Mouse (Mus musculus) midbrain, postnatal 0 days (tissue): Measurements from ENCODE around the gene Olfr1163. TPM values are rescaled to one million over a fixed set of nuclear protein-coding genes. Genes with fewer than 3 reads are reported as not detected.
"Not testable (repeated sequence)": the region's sequence is repeated elsewhere in the genome, so short reads cannot be mapped to it uniquely, and the experiment has no call there.

ENCODE experiments used
- ATAC-seq: fragments of 200-750 bp; cut with Nextera tagmentation; 2 replicates; pipeline ENCODE4 v1.8.0; 2017; ENCODE audit warnings: moderate number of reproducible peaks, mild to moderate bottlenecking, moderate TSS enrichment, moderate library complexity; ENCODE audit not compliant: low FRiP score
- DNase-seq: peaks from one replicate; pipeline ENCODE4 v3.0.0-alpha.2; 2015; ENCODE audit warnings: low spot score
- H3K27ac ChIP-seq: fragments of 300-500 bp; sonication (generic); 2 replicates; pipeline ENCODE4 v1.5.1; 2014; ENCODE audit warnings: low read depth, mild to moderate bottlenecking, low read length, mixed read lengths
- H3K27me3 ChIP-seq: fragments of 300-500 bp; sonication (generic); 2 replicates; pipeline ENCODE4 v1.6.1; 2014; ENCODE audit warnings: low read length, control low read depth, mixed read lengths; ENCODE audit not compliant: insufficient read depth
- H3K36me3 ChIP-seq: fragments of 300-500 bp; sonication (generic); 2 replicates; pipeline ENCODE4 v1.6.1; 2014; ENCODE audit warnings: low read length, control low read depth, mixed read lengths; ENCODE audit not compliant: insufficient read depth
- H3K4me1 ChIP-seq: fragments of 300-500 bp; sonication (generic); 2 replicates; pipeline ENCODE4 v1.6.1; 2014; ENCODE audit warnings: mild to moderate bottlenecking, control low read depth, antibody characterized with exemption, low read length, mixed read lengths; ENCODE audit not compliant: insufficient read depth
- H3K4me2 ChIP-seq: fragments of 300-500 bp; sonication (generic); 2 replicates; pipeline ENCODE4 v1.6.1; 2014; ENCODE audit warnings: low read depth, mild to moderate bottlenecking, low read length, mixed read lengths; ENCODE audit not compliant: poor library complexity, severe bottlenecking
- H3K4me3 ChIP-seq: fragments of 300-500 bp; sonication (generic); 2 replicates; pipeline ENCODE4 v1.5.1; 2014; ENCODE audit warnings: low read depth, mild to moderate bottlenecking, low read length, moderate library complexity
- H3K9ac ChIP-seq: fragments of 300-500 bp; sonication (generic); replicated peaks from 2 replicates; pipeline ENCODE4 v1.6.1; 2014; ENCODE audit warnings: mild to moderate bottlenecking, low read length, moderate library complexity, mixed read lengths; ENCODE audit not compliant: poor library complexity, severe bottlenecking
- H3K9me3 ChIP-seq: fragments of 300-500 bp; sonication (generic); 2 replicates; pipeline ENCODE4 v1.6.1; 2016; ENCODE audit warnings: low read length, control low read depth
- CTCF ChIP-seq: IDR thresholded peaks from 2 replicates; pipeline ENCODE4 v1.5.1; 2016; ENCODE audit warnings: antibody characterized with exemption, mild to moderate bottlenecking
- WGBS: fragments of 180-500 bp; shearing (Covaris S2); extraction: QIAGEN DNeasy Blood & Tissue Kit; methylation state at CpG from one replicate; pipeline ENCODE4 v1.1.7; 2014; 5-methylcytosine and 5-hydroxymethylcytosine counted together
- polyA plus RNA-seq: library from polyadenylated mRNA; unstranded; fragments of >200 nt; fragmentation: Nextera tagmentation; extraction: Ambion mirVana; gene quantifications from 2 replicates; pipeline ENCODE4 v1.2.1, GENCODE M21; 2015
- total RNA-seq: library from RNA; depleted of rRNA; stranded (reverse); fragments of >200 nt; gene quantifications from 2 replicates; pipeline ENCODE4 v1.2.3, GENCODE M21; 2014; rRNA removed

The Olfr1163 gene
- total RNA-seq (not detected in 2 replicates), polyA plus RNA-seq (not detected in 2 replicates)

DNA sequence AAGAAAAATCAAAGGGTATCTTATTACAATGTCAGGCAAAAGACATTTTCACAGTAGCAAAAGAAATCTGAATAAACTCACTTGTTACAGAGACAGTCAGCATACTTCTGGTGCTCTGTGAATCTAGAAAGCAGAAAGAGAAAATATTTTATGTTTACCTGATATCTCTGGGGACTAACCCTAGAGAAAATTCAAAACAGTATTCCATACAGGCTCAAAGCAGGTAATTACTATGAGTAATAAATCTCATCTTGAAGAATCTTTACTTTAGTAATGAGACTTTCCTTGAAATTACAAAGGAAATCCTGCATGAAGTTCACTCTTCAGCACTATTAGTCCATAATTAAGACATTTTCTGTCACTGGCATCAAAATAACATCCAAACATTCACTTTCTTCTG is at the start of gene Olfr1163:
TSS of gene Olfr1163 (minus strand) at position 101 of the 400 bp plus-strand sequence.
- Histone ChIP-seq H3K4me1 (no peaks in the 10 kb centered on the region), H3K27me3 (no peaks in the 10 kb centered on the region), H3K4me2 (no peak within 1 kb of the TSS), H3K27ac (no peak within 1 kb of the TSS), H3K9me3 (no peaks in the 10 kb centered on the region), H3K4me3 (no peak within 1 kb of the TSS), H3K36me3 (no peaks in the 10 kb centered on the region), H3K9ac (no peak within 1 kb of the TSS)
- ATAC-seq (no peak), DNase-seq (no peak)
- TF ChIP-seq CTCF: no peak

DNA sequence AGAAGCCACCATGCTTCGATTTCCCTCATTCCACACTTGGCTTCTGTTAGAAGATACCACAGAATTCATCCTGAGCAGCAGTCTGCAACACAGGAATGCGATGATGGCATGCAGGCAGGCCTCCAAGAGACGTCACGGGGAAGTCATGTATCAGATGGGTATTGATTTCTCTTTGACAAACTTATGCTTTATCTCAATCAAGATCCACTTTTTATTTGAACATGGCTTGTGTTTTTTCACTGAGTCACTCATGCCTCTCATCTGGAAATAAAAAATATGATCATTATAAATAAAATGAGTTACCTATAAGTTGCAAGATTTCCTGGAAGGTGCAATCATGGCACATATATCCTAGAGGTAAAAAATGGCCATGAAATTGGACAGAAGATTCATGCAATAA is 22.2 kb upstream of the Olfr1163 start, which contains the start of gene Olfr1164:
TSS of gene Olfr1164 (minus strand) at position 101 of the 400 bp plus-strand sequence.
- DNase-seq (no peak), ATAC-seq (no peak)
- Histone ChIP-seq H3K4me1 (no peaks in the 10 kb centered on the region), H3K4me2 (no peak within 1 kb of the TSS), H3K4me3 (no peak within 1 kb of the TSS), H3K27me3 (no peaks in the 10 kb centered on the region), H3K27ac (no peak within 1 kb of the TSS), H3K9ac (no peak within 1 kb of the TSS), H3K9me3 (no peaks in the 10 kb centered on the region), H3K36me3 (no peaks in the 10 kb centered on the region)
- WGBS: 78% methylated on average over 4 of the region's 4 CpGs
- TF ChIP-seq CTCF: no peak

DNA sequence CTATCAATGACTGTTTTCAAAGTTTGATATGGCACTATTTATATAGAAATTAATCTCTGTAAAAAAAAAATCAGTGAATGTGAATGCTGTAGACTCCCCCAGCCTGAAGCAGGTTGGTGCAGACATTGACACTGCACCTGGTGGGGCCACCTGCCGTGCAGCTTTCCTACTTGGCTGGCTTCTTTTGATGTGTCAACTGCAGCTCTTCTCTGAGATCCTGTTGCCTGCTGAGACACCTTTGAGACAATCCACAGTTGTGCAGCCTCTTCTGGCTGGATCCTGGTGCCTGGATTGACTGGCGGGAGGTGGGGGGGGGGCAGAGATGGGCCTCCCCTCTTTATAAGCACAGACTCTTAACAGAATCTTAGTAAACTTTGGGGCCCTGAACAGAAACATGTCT is 8.0 kb downstream of the Olfr1163 start:
- no peak for TF ChIP-seq CTCF
- Histone ChIP-seq H3K4me1 (no peaks in the 10 kb centered on the region), H3K9ac (no peak overlapping the region), H3K27me3 (no peaks in the 10 kb centered on the region), H3K4me2 (no peak overlapping the region), H3K4me3 (no peak overlapping the region), H3K9me3 (no peaks in the 10 kb centered on the region), H3K36me3 (no peaks in the 10 kb centered on the region), H3K27ac (no peak overlapping the region)
- DNase-seq (no peak), ATAC-seq (no peak)
- 68% methylated on average over 2 of the region's 2 CpGs for WGBS

DNA sequence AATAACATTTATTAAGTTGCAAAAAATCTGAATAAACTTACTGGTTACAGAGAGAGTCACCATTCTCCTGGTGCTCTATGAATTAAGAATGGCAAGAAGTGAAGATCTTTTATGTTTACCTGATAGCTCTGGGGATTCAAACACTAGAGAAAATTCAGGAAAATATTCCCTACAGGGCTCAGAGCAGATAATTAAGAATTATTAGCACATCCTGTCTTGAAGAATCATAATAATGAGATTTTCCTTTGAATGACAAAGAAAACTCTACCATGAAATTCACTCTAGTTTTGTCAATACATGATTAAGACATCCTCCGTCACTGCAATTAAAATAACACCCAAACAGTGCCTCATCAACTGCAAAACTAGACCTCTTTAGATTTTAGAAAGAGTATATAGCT is 20.6 kb downstream of the Olfr1163 start, which contains the start of gene Olfr1162:
TSS of gene Olfr1162 (minus strand) at position 101 of the 400 bp plus-strand sequence.
- DNase-seq: no peak
- H3K4me2 ChIP-seq: no peak within 1 kb of the TSS
- H3K27ac ChIP-seq: no peak within 1 kb of the TSS
- 65% methylated on average over 1 of the region's 1 CpGs for WGBS
- TF ChIP-seq CTCF: no peak
- H3K36me3 ChIP-seq: no peaks in the 10 kb centered on the region
- H3K4me1 ChIP-seq: no peaks in the 10 kb centered on the region
- no peaks in the 10 kb centered on the region for H3K27me3 ChIP-seq
- H3K9me3 ChIP-seq: no peaks in the 10 kb centered on the region
- H3K9ac ChIP-seq: no peak within 1 kb of the TSS
- H3K4me3 ChIP-seq: no peak within 1 kb of the TSS
- no peak for ATAC-seq

DNA sequence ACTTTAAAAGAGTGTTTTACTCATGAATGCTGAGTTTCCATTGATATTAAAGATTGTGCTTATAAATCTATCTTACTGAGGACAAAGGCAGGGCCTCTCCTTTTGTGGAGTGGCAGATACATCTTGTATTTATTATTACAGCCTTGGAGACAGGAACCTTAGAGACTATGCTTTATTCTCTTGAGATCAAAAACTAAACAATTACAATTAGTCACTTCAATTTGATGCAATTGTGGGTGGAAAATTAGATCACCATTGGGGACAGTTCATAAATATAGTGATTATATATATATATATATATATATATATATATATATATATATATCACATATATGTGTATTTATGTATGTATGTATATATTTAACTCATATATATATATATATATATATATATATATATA is 34.0 kb downstream of the Olfr1163 start, which contains the start of gene Olfr73:
TSS of gene Olfr73 (minus strand) at position 101 of the 400 bp plus-strand sequence.
- H3K4me1 ChIP-seq: no peaks in the 10 kb centered on the region
- H3K4me3 ChIP-seq: no peak within 1 kb of the TSS
- no peak for ATAC-seq
- no peaks in the 10 kb centered on the region for H3K9me3 ChIP-seq
- no peaks in the 10 kb centered on the region for H3K27me3 ChIP-seq
- no peak within 1 kb of the TSS for H3K9ac ChIP-seq
- no peak for TF ChIP-seq CTCF
- H3K27ac ChIP-seq: no peak within 1 kb of the TSS
- no peaks in the 10 kb centered on the region for H3K36me3 ChIP-seq
- H3K4me2 ChIP-seq: no peak within 1 kb of the TSS
- no peak for DNase-seq

DNA sequence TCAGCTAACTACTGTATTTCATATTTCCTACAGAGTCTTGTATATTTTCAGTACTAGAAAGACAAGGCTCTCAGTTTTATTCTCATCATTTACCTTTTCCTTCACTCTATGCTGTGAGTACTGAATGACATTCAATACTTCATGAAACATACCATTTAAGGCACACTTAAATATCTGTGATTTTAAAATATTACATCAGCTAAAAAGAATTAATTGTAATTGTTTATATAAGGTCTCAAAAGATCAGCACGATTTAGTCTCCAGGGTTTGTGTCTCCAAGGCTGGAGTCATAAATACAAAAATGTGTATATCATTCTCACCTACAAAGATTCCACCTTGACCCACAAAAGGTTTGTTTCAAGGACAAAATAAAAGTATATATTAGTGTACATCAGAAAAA is 49.2 kb downstream of the Olfr1163 start, which contains the start of gene Olfr1161:
TSS of gene Olfr1161 (plus strand) at position 301 of the 400 bp plus-strand sequence.
- H3K4me2 ChIP-seq, H3K4me1 ChIP-seq, H3K9ac ChIP-seq, H3K36me3 ChIP-seq, H3K9me3 ChIP-seq, DNase-seq, ATAC-seq, H3K27me3 ChIP-seq, H3K4me3 ChIP-seq, H3K27ac ChIP-seq: not testable (repeated sequence)
- 87% methylated on average over 1 of the region's 1 CpGs for WGBS

Other genes starting within 250 kb of the Olfr1163 start
- gene Olfr1148, start 241.3 kb downstream of the Olfr1163 start, total RNA-seq: not detected in 2 replicates
- gene Olfr1148, start 241.3 kb downstream of the Olfr1163 start, polyA plus RNA-seq: not detected in 2 replicates
- not detected in 2 replicates for gene Olfr1150-ps1, start 227.8 kb downstream of the Olfr1163 start, total RNA-seq
- not detected in 2 replicates for gene Olfr1150-ps1, start 227.8 kb downstream of the Olfr1163 start, polyA plus RNA-seq
- gene Olfr1151, start 216.0 kb downstream of the Olfr1163 start, total RNA-seq: not detected in 2 replicates
- gene Olfr1151, start 216.0 kb downstream of the Olfr1163 start, polyA plus RNA-seq: not detected in 2 replicates
- under 0.01 TPM in 1 of 2 replicates, not detected in the other for gene Olfr1152, start 205.3 kb downstream of the Olfr1163 start, total RNA-seq
- not detected in 2 replicates for gene Olfr1152, start 205.3 kb downstream of the Olfr1163 start, polyA plus RNA-seq
- gene Olfr1153, start 176.9 kb downstream of the Olfr1163 start, total RNA-seq: not detected in 2 replicates
- not detected in 2 replicates for gene Olfr1153, start 176.9 kb downstream of the Olfr1163 start, polyA plus RNA-seq
- gene Olfr1154, start 166.7 kb downstream of the Olfr1163 start, total RNA-seq: not detected in 2 replicates
- not detected in 2 replicates for gene Olfr1154, start 166.7 kb downstream of the Olfr1163 start, polyA plus RNA-seq
- not detected in 2 replicates for gene Olfr1155, start 126.7 kb downstream of the Olfr1163 start, total RNA-seq
- not detected in 2 replicates for gene Olfr1155, start 126.7 kb downstream of the Olfr1163 start, polyA plus RNA-seq
- gene Olfr1156, start 118.7 kb downstream of the Olfr1163 start, total RNA-seq: not detected in 2 replicates
- not detected in 2 replicates for gene Olfr1156, start 118.7 kb downstream of the Olfr1163 start, polyA plus RNA-seq
- gene Olfr1157, start 103.5 kb downstream of the Olfr1163 start, total RNA-seq: not detected in 2 replicates
- gene Olfr1157, start 103.5 kb downstream of the Olfr1163 start, polyA plus RNA-seq: not detected in 2 replicates
- gene Olfr74, start 97.2 kb downstream of the Olfr1163 start, total RNA-seq: not detected in 2 replicates
- not detected in 2 replicates for gene Olfr74, start 97.2 kb downstream of the Olfr1163 start, polyA plus RNA-seq
- gene Olfr1158, start 81.7 kb downstream of the Olfr1163 start, total RNA-seq: not detected in 2 replicates
- not detected in 2 replicates for gene Olfr1158, start 81.7 kb downstream of the Olfr1163 start, polyA plus RNA-seq
- not detected in 2 replicates for gene Olfr1160, start 63.6 kb downstream of the Olfr1163 start, total RNA-seq
- not detected in 2 replicates for gene Olfr1160, start 63.6 kb downstream of the Olfr1163 start, polyA plus RNA-seq
- not detected in 2 replicates for gene Olfr1161, start 49.1 kb downstream of the Olfr1163 start, total RNA-seq
- not detected in 2 replicates for gene Olfr1161, start 49.1 kb downstream of the Olfr1163 start, polyA plus RNA-seq
- gene Olfr73, start 34.1 kb downstream of the Olfr1163 start, total RNA-seq: not detected in 2 replicates
- gene Olfr73, start 34.1 kb downstream of the Olfr1163 start, polyA plus RNA-seq: not detected in 2 replicates
- gene Olfr1162, start 20.7 kb downstream of the Olfr1163 start, total RNA-seq: not detected in 2 replicates
- gene Olfr1162, start 20.7 kb downstream of the Olfr1163 start, polyA plus RNA-seq: not detected in 2 replicates
- not detected in 2 replicates for gene Olfr1164, start 22.1 kb upstream of the Olfr1163 start, total RNA-seq
- gene Olfr1164, start 22.1 kb upstream of the Olfr1163 start, polyA plus RNA-seq: not detected in 2 replicates
- not detected in 2 replicates for gene Olfr1166, start 56.4 kb upstream of the Olfr1163 start, total RNA-seq
- gene Olfr1166, start 56.4 kb upstream of the Olfr1163 start, polyA plus RNA-seq: not detected in 2 replicates
- not detected in 2 replicates for gene Olfr1167, start 83.4 kb upstream of the Olfr1163 start, total RNA-seq
- gene Olfr1167, start 83.4 kb upstream of the Olfr1163 start, polyA plus RNA-seq: not detected in 2 replicates
- not detected in 2 replicates for gene Olfr1168, start 110.0 kb upstream of the Olfr1163 start, total RNA-seq
- gene Olfr1168, start 110.0 kb upstream of the Olfr1163 start, polyA plus RNA-seq: not detected in 2 replicates
- not detected in 2 replicates for gene Olfr1170, start 156.5 kb upstream of the Olfr1163 start, total RNA-seq
- not detected in 2 replicates for gene Olfr1170, start 156.5 kb upstream of the Olfr1163 start, polyA plus RNA-seq
- not detected in 2 replicates for gene Olfr1173, start 208.0 kb upstream of the Olfr1163 start, total RNA-seq
- gene Olfr1173, start 208.0 kb upstream of the Olfr1163 start, polyA plus RNA-seq: not detected in 2 replicates
- not detected in 2 replicates for gene Olfr1174-ps, start 243.3 kb upstream of the Olfr1163 start, total RNA-seq
- not detected in 2 replicates for gene Olfr1174-ps, start 243.3 kb upstream of the Olfr1163 start, polyA plus RNA-seq